Mouse (Mus musculus): ENCODE data around the gene Hcrtr2. TPM values are rescaled to one million over a fixed set of nuclear protein-coding genes. Genes with fewer than 3 reads are reported as not detected.

The Hcrtr2 gene
- polyA plus RNA-seq, 1 experiment = not detected

DNA sequence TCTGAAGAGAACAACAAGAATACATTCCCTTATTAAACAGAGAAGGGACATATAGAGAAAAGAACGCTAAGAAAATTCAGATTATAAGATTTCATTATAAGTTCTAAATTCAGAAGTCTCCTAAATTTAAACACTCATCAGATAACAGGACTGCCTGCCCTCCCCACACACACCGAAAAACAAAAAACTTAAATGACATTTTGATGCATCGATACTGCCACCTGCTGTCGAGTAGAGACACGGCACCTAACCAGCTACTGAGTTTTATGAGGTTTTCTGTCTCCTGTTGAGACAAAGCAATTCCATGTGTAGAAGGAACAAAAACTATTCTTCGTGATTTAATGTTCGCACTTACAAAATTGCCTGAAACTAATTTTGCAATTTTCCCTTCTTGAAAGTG lies 87.0 kb downstream of the Hcrtr2 start:
- 2% methylated on average over 7 of the region's 7 CpGs for WGBS
- H3K4me1 ChIP-seq (ENCODE audit: control insufficient read depth, insufficient read depth, insufficient read length, low read length) = no peaks in the 10 kb centered on the region
- no peak overlapping the region for H3K27ac ChIP-seq (ENCODE audit: insufficient read depth, low read depth, low read length)
- H3K27me3 ChIP-seq (ENCODE audit: control insufficient read depth, insufficient read depth, low read length) = no peaks in the 10 kb centered on the region
- no peaks in the 10 kb centered on the region for H3K36me3 ChIP-seq (ENCODE audit: control insufficient read depth, insufficient read depth, low read length)
- H3K4me3 ChIP-seq (ENCODE audit: low read depth, low read length) = no peak overlapping the region
- TF ChIP-seq POLR2A (IDR thresholded peaks at IDR 0.05; ENCODE audit: low read depth, low read length) (no peak), CTCF (IDR thresholded peaks at IDR 0.05; ENCODE audit: extremely low read depth, insufficient read length, insufficient replicate concordance, low read depth, low read length) (no peak)

- H3K4me1 ChIP-seq (ENCODE audit: control insufficient read depth, insufficient read depth, insufficient read length, low read length) = no peaks in the 10 kb centered on the region
- H3K36me3 ChIP-seq (ENCODE audit: control insufficient read depth, insufficient read depth, low read length) = no peaks in the 10 kb centered on the region
- H3K4me3 ChIP-seq (ENCODE audit: low read depth, low read length) = no peak overlapping the region
- 9% methylated on average over 14 of the region's 14 CpGs for WGBS
- TF ChIP-seq CTCF (IDR thresholded peaks at IDR 0.05; ENCODE audit: extremely low read depth, insufficient read length, insufficient replicate concordance, low read depth, low read length) (no peak), POLR2A (IDR thresholded peaks at IDR 0.05; ENCODE audit: low read depth, low read length) (no peak)
- H3K27me3 ChIP-seq (ENCODE audit: control insufficient read depth, insufficient read depth, low read length) = no peaks in the 10 kb centered on the region
- no peak overlapping the region for H3K27ac ChIP-seq (ENCODE audit: insufficient read depth, low read depth, low read length)
Observed at GRCm38 (mm10) chr9:76235945-76236503, 87.6 kb downstream of the Hcrtr2 start.

GRCm38 (mm10) chr9:76234899-76235298 lies 88.8 kb downstream of the Hcrtr2 start:
- H3K27ac ChIP-seq (ENCODE audit: insufficient read depth, low read depth, low read length) = no peak overlapping the region
- H3K4me1 ChIP-seq (ENCODE audit: control insufficient read depth, insufficient read depth, insufficient read length, low read length) = no peaks in the 10 kb centered on the region
- no peak for TF ChIP-seq CTCF (IDR thresholded peaks at IDR 0.05; ENCODE audit: extremely low read depth, insufficient read length, insufficient replicate concordance, low read depth, low read length)
- TF ChIP-seq POLR2A (IDR thresholded peaks at IDR 0.05; ENCODE audit: low read depth, low read length) = no peak
- H3K36me3 ChIP-seq (ENCODE audit: control insufficient read depth, insufficient read depth, low read length) = no peaks in the 10 kb centered on the region
- H3K4me3 ChIP-seq (ENCODE audit: low read depth, low read length) = no peak overlapping the region
- WGBS = 63% methylated on average over 7 of the region's 7 CpGs
- no peaks in the 10 kb centered on the region for H3K27me3 ChIP-seq (ENCODE audit: control insufficient read depth, insufficient read depth, low read length)

- no peak for TF ChIP-seq POLR2A (IDR thresholded peaks at IDR 0.05; ENCODE audit: low read depth, low read length)
- no peak for TF ChIP-seq CTCF (IDR thresholded peaks at IDR 0.05; ENCODE audit: extremely low read depth, insufficient read length, insufficient replicate concordance, low read depth, low read length)
- WGBS = 50% methylated on average over 11 of the region's 11 CpGs
- H3K27me3 ChIP-seq (ENCODE audit: control insufficient read depth, insufficient read depth, low read length) = no peaks in the 10 kb centered on the region
- no peaks in the 10 kb centered on the region for H3K4me1 ChIP-seq (ENCODE audit: control insufficient read depth, insufficient read depth, insufficient read length, low read length)
- H3K36me3 ChIP-seq (ENCODE audit: control insufficient read depth, insufficient read depth, low read length) = no peaks in the 10 kb centered on the region
- no peak overlapping the region for H3K27ac ChIP-seq (ENCODE audit: insufficient read depth, low read depth, low read length)
- no peak overlapping the region for H3K4me3 ChIP-seq (ENCODE audit: low read depth, low read length)
Observed at GRCm38 (mm10) chr9:76230400-76230799, 93.3 kb downstream of the Hcrtr2 start.

- Histone ChIP-seq H3K4me3 (ENCODE audit: low read depth, low read length) (no peak overlapping the region), H3K4me1 (ENCODE audit: control insufficient read depth, insufficient read depth, insufficient read length, low read length) (no peaks in the 10 kb centered on the region), H3K27ac (ENCODE audit: insufficient read depth, low read depth, low read length) (no peak overlapping the region), H3K36me3 (ENCODE audit: control insufficient read depth, insufficient read depth, low read length) (no peaks in the 10 kb centered on the region), H3K27me3 (ENCODE audit: control insufficient read depth, insufficient read depth, low read length) (no peaks in the 10 kb centered on the region)
- TF ChIP-seq POLR2A (IDR thresholded peaks at IDR 0.05; ENCODE audit: low read depth, low read length) (no peak), CTCF (IDR thresholded peaks at IDR 0.05; ENCODE audit: extremely low read depth, insufficient read length, insufficient replicate concordance, low read depth, low read length) (no peak)
- WGBS = 67% methylated on average over 4 of the region's 4 CpGs
Observed at GRCm38 (mm10) chr9:76217178-76217975, 106.3 kb downstream of the Hcrtr2 start.

DNA sequence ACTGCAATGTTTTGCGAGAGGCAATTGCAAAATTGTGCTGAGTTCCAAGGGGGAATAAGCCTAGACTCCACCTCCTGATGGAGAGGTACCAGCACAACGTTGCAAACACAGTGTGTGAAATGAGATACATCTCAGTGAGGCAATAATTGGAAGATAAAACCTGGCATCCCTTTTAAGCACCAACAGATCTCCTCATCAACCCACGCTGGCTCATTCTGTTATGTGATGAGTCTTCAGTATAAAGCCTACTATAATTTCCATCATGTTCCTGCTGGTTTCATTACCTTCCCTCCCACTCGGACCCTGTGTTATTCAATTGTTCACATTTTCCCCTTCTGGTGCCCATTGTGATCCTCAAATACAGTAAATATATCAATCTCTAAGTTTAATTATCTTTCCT lies 109.0 kb downstream of the Hcrtr2 start:
- Histone ChIP-seq H3K4me1 (ENCODE audit: control insufficient read depth, insufficient read depth, insufficient read length, low read length) (no peaks in the 10 kb centered on the region), H3K27ac (ENCODE audit: insufficient read depth, low read depth, low read length) (no peak overlapping the region), H3K36me3 (ENCODE audit: control insufficient read depth, insufficient read depth, low read length) (no peaks in the 10 kb centered on the region), H3K27me3 (ENCODE audit: control insufficient read depth, insufficient read depth, low read length) (no peaks in the 10 kb centered on the region), H3K4me3 (ENCODE audit: low read depth, low read length) (no peak overlapping the region)
- WGBS = 62% methylated on average over 4 of the region's 4 CpGs
- TF ChIP-seq POLR2A (IDR thresholded peaks at IDR 0.05; ENCODE audit: low read depth, low read length) (no peak), CTCF (IDR thresholded peaks at IDR 0.05; ENCODE audit: extremely low read depth, insufficient read length, insufficient replicate concordance, low read depth, low read length) (no peak)

- Histone ChIP-seq H3K27ac (ENCODE audit: insufficient read depth, low read depth, low read length) (no peak within 1 kb of the TSS), H3K36me3 (ENCODE audit: control insufficient read depth, insufficient read depth, low read length) (no peaks in the 10 kb centered on the region), H3K4me1 (ENCODE audit: control insufficient read depth, insufficient read depth, insufficient read length, low read length) (no peaks in the 10 kb centered on the region), H3K27me3 (ENCODE audit: control insufficient read depth, insufficient read depth, low read length) (no peaks in the 10 kb centered on the region), H3K4me3 (ENCODE audit: low read depth, low read length) (no peak within 1 kb of the TSS)
- WGBS = 84% methylated on average over 2 of the region's 2 CpGs
- TF ChIP-seq CTCF (IDR thresholded peaks at IDR 0.05; ENCODE audit: extremely low read depth, insufficient read length, insufficient replicate concordance, low read depth, low read length) = no peak
- no peak for TF ChIP-seq POLR2A (IDR thresholded peaks at IDR 0.05; ENCODE audit: low read depth, low read length)
Observed at GRCm38 (mm10) chr9:76213557-76213956, 110.1 kb downstream of the Hcrtr2 start, which contains the start of gene Gfral. Gene Gfral (minus strand): TSS chr9:76213657.

All from small intestine, adult 2 months (tissue).